Mouse (Mus musculus) hindbrain, embryonic 15.5 days (tissue): ENCODE measurements around the gene Chsy1. TPM values are rescaled to one million over a fixed set of nuclear protein-coding genes. Genes with fewer than 3 reads are reported as not detected.
A peak's percentile ranks its signal among the peaks of the same experiment; 100 is the strongest.

ENCODE experiments used
- ATAC-seq: fragments of 200-750 bp; cut with Nextera tagmentation; 2 replicates; pipeline ENCODE4 v1.8.0; 2017; ENCODE audit warnings: low read depth, moderate number of reproducible peaks, moderate TSS enrichment; ENCODE audit not compliant: low FRiP score
- H3K27ac ChIP-seq: fragments of 300-500 bp; sonication (generic); replicated peaks from 2 replicates; pipeline ENCODE4 v1.5.1; 2015; ENCODE audit warnings: mild to moderate bottlenecking, inconsistent platforms
- H3K27me3 ChIP-seq: fragments of 300-500 bp; sonication (generic); 2 replicates; pipeline ENCODE4 v1.6.1; 2015; ENCODE audit warnings: control low read depth, inconsistent platforms
- H3K36me3 ChIP-seq: fragments of 300-500 bp; sonication (generic); 2 replicates; pipeline ENCODE4 v1.6.1; 2015; ENCODE audit warnings: control low read depth, inconsistent platforms
- H3K4me1 ChIP-seq: fragments of 300-500 bp; sonication (generic); replicated peaks from 2 replicates; pipeline ENCODE4 v1.6.1; 2015; ENCODE audit warnings: control low read depth, inconsistent platforms
- H3K4me2 ChIP-seq: fragments of 300-500 bp; sonication (generic); 2 replicates; pipeline ENCODE4 v1.6.1; 2015; ENCODE audit warnings: moderate library complexity, mild to moderate bottlenecking, inconsistent platforms
- H3K4me3 ChIP-seq: fragments of 300-500 bp; sonication (generic); 2 replicates; pipeline ENCODE4 v1.5.1; 2015; ENCODE audit warnings: mild to moderate bottlenecking, inconsistent platforms
- H3K9ac ChIP-seq: fragments of 300-500 bp; sonication (generic); 2 replicates; pipeline ENCODE4 v1.6.1; 2015; ENCODE audit warnings: inconsistent platforms
- H3K9me3 ChIP-seq: fragments of 300-500 bp; sonication (generic); 2 replicates; pipeline ENCODE4 v1.6.1; 2016; ENCODE audit warnings: control low read depth, inconsistent platforms
- WGBS: fragments of 180-500 bp; shearing (Covaris S2); methylation state at CpG from one replicate; pipeline ENCODE4 v1.1.7; 2015; 5-methylcytosine and 5-hydroxymethylcytosine counted together
- polyA plus RNA-seq: library from polyadenylated mRNA; unstranded; fragments of >200 nt; fragmentation: Nextera tagmentation; extraction: Ambion mirVana; gene quantifications from 2 replicates; pipeline ENCODE4 v1.2.1, GENCODE M21; 2015

Gene Chsy1
- polyA plus RNA-seq, 1 experiment from 2014 or later, result 9.2 TPM

- peak overlapping the region; percentile 27; the same call in 1 of the 2 replicates for H3K27ac ChIP-seq
- WGBS, result 82% methylated on average over 3 of the region's 3 CpGs
- no peak; the same call in 1 of the 2 replicates for ATAC-seq
Observed at GRCm38 (mm10) chr7:66200383-66200782, 91.1 kb downstream of the Chsy1 start.

GRCm38 (mm10) chr7:66200791-66201450 lies 91.6 kb downstream of the Chsy1 start:
- no peak overlapping the region for H3K4me2 ChIP-seq
- H3K4me1 ChIP-seq, result peaks cover 12% of the 10 kb centered on the region
- H3K9me3 ChIP-seq, result no peaks in the 10 kb centered on the region
- peak overlapping the region; percentile 27; the same call in 1 of the 2 replicates for H3K27ac ChIP-seq
- no peak overlapping the region for H3K4me3 ChIP-seq
- H3K9ac ChIP-seq, result no peak overlapping the region
- 43% methylated on average over 8 of the region's 8 CpGs for WGBS
- no peaks in the 10 kb centered on the region for H3K36me3 ChIP-seq
- no peaks in the 10 kb centered on the region for H3K27me3 ChIP-seq
- peak; percentile 77 for ATAC-seq

More at GRCm38 (mm10) chr7:66200383-66200782, 91.1 kb downstream of the Chsy1 start:
- no peaks in the 10 kb centered on the region for H3K27me3 ChIP-seq
- H3K9ac ChIP-seq, result no peak overlapping the region
- H3K9me3 ChIP-seq, result no peaks in the 10 kb centered on the region
- H3K4me3 ChIP-seq, result no peak overlapping the region
- H3K36me3 ChIP-seq, result no peaks in the 10 kb centered on the region
- H3K4me2 ChIP-seq, result no peak overlapping the region
- H3K4me1 ChIP-seq, result peaks cover 12% of the 10 kb centered on the region

GRCm38 (mm10) chr7:66201657-66202056 lies 92.3 kb downstream of the Chsy1 start:
- no peak for ATAC-seq
- H3K9me3 ChIP-seq, result no peaks in the 10 kb centered on the region
- H3K4me1 ChIP-seq, result peaks cover 12% of the 10 kb centered on the region
- 87% methylated on average over 2 of the region's 2 CpGs for WGBS
- H3K9ac ChIP-seq, result no peak overlapping the region
- H3K27me3 ChIP-seq, result no peaks in the 10 kb centered on the region
- no peak overlapping the region for H3K27ac ChIP-seq
- no peak overlapping the region for H3K4me2 ChIP-seq
- no peak overlapping the region for H3K4me3 ChIP-seq
- H3K36me3 ChIP-seq, result no peaks in the 10 kb centered on the region

GRCm38 (mm10) chr7:66209920-66210319 lies 100.6 kb downstream of the Chsy1 start:
- Histone ChIP-seq H3K4me3 (no peak overlapping the region), H3K9me3 (no peaks in the 10 kb centered on the region; the same call in 1 of the 2 replicates), H3K27ac (no peak overlapping the region), H3K36me3 (no peaks in the 10 kb centered on the region), H3K9ac (no peak overlapping the region), H3K27me3 (no peaks in the 10 kb centered on the region), H3K4me2 (no peak overlapping the region), H3K4me1 (no peaks in the 10 kb centered on the region)
- ATAC-seq, result no peak
- WGBS, result 84% methylated on average over 2 of the region's 2 CpGs

- Histone ChIP-seq H3K27me3 (no peaks in the 10 kb centered on the region), H3K36me3 (no peaks in the 10 kb centered on the region), H3K4me3 (no peak overlapping the region), H3K27ac (no peak overlapping the region), H3K9ac (no peak overlapping the region), H3K4me2 (no peak overlapping the region), H3K4me1 (peaks cover 9% of the 10 kb centered on the region), H3K9me3 (no peaks in the 10 kb centered on the region)
- WGBS, result 97% methylated on average over 1 of the region's 1 CpGs
- no peak for ATAC-seq
Observed at GRCm38 (mm10) chr7:66212887-66213286, 103.6 kb downstream of the Chsy1 start.

GRCm38 (mm10) chr7:66214477-66214876 lies 105.2 kb downstream of the Chsy1 start:
- Histone ChIP-seq H3K4me2 (no peak overlapping the region), H3K4me1 (peaks cover 17% of the 10 kb centered on the region), H3K36me3 (no peaks in the 10 kb centered on the region), H3K4me3 (no peak overlapping the region), H3K27ac (no peak overlapping the region), H3K9ac (no peak overlapping the region), H3K27me3 (no peaks in the 10 kb centered on the region), H3K9me3 (no peaks in the 10 kb centered on the region)
- WGBS, result 66% methylated on average over 6 of the region's 6 CpGs
- ATAC-seq, result no peak

GRCm38 (mm10) chr7:66215911-66216310 lies 106.6 kb downstream of the Chsy1 start:
- Histone ChIP-seq H3K4me1 (peaks cover 17% of the 10 kb centered on the region), H3K4me3 (no peak overlapping the region), H3K27me3 (no peaks in the 10 kb centered on the region), H3K4me2 (no peak overlapping the region), H3K36me3 (no peaks in the 10 kb centered on the region), H3K9ac (no peak overlapping the region), H3K27ac (no peak overlapping the region), H3K9me3 (no peaks in the 10 kb centered on the region)
- ATAC-seq, result no peak
- WGBS, result 88% methylated on average over 1 of the region's 1 CpGs

- H3K36me3 ChIP-seq, result no peaks in the 10 kb centered on the region
- no peak overlapping the region for H3K27ac ChIP-seq
- ATAC-seq, result no peak
- H3K4me2 ChIP-seq, result no peak overlapping the region
- WGBS, result 71% methylated on average over 7 of the region's 7 CpGs
- no peak overlapping the region for H3K4me3 ChIP-seq
- no peaks in the 10 kb centered on the region for H3K9me3 ChIP-seq
- H3K27me3 ChIP-seq, result no peaks in the 10 kb centered on the region
- no peak overlapping the region for H3K9ac ChIP-seq
- H3K4me1 ChIP-seq, result peaks cover 17% of the 10 kb centered on the region
Observed at GRCm38 (mm10) chr7:66217011-66217410, 107.7 kb downstream of the Chsy1 start.

- Histone ChIP-seq H3K27me3 (no peaks in the 10 kb centered on the region), H3K4me3 (no peak overlapping the region), H3K36me3 (no peaks in the 10 kb centered on the region), H3K9ac (no peak overlapping the region), H3K9me3 (no peaks in the 10 kb centered on the region), H3K27ac (peak overlapping the region; percentile 63; the same call in 1 of the 2 replicates), H3K4me1 (peaks cover 18% of the 10 kb centered on the region), H3K4me2 (no peak overlapping the region)
- peak; percentile 59 for ATAC-seq
- WGBS, result 58% methylated on average over 7 of the region's 7 CpGs
Observed at GRCm38 (mm10) chr7:66217531-66218094, 108.3 kb downstream of the Chsy1 start.

GRCm38 (mm10) chr7:66218193-66219014 lies 109.1 kb downstream of the Chsy1 start:
- no peaks in the 10 kb centered on the region for H3K27me3 ChIP-seq
- 29% methylated on average over 9 of the region's 9 CpGs for WGBS
- H3K9me3 ChIP-seq, result no peaks in the 10 kb centered on the region
- H3K9ac ChIP-seq, result no peak overlapping the region
- no peak overlapping the region for H3K4me3 ChIP-seq
- no peaks in the 10 kb centered on the region for H3K36me3 ChIP-seq
- peak; percentile 72; the same call in 1 of the 2 replicates for ATAC-seq
- H3K4me1 ChIP-seq, result peaks cover 21% of the 10 kb centered on the region
- H3K27ac ChIP-seq, result peak overlapping the region; percentile 28; the same call in 1 of the 2 replicates
- H3K4me2 ChIP-seq, result no peak overlapping the region

GRCm38 (mm10) chr7:66219028-66219793 lies 109.9 kb downstream of the Chsy1 start:
- no peak overlapping the region for H3K4me2 ChIP-seq
- peaks cover 21% of the 10 kb centered on the region for H3K4me1 ChIP-seq
- no peak for ATAC-seq
- no peak overlapping the region for H3K9ac ChIP-seq
- no peak overlapping the region for H3K27ac ChIP-seq
- no peaks in the 10 kb centered on the region for H3K27me3 ChIP-seq
- no peak overlapping the region for H3K4me3 ChIP-seq
- whole genome bisulfite sequencing, result 81% methylated on average over 4 of the region's 4 CpGs
- H3K9me3 ChIP-seq, result no peaks in the 10 kb centered on the region
- H3K36me3 ChIP-seq, result no peaks in the 10 kb centered on the region
